Mouse (Mus musculus) urinary bladder, postnatal 0 days (tissue): ENCODE data around the gene Smarca5. TPM values are rescaled to one million over a fixed set of nuclear protein-coding genes. Genes with fewer than 3 reads are reported as not detected.

Experiments
- polyA plus RNA-seq: library from polyadenylated mRNA; unstranded; fragments of >200 nt; fragmentation: Nextera tagmentation; extraction: Ambion mirVana; gene quantifications from 2 replicates; pipeline ENCODE4 v1.2.1, GENCODE M21; 2015

Smarca5 gene
- polyA plus RNA-seq: 26.1 and 30.3 TPM in 2 replicates

DNA sequence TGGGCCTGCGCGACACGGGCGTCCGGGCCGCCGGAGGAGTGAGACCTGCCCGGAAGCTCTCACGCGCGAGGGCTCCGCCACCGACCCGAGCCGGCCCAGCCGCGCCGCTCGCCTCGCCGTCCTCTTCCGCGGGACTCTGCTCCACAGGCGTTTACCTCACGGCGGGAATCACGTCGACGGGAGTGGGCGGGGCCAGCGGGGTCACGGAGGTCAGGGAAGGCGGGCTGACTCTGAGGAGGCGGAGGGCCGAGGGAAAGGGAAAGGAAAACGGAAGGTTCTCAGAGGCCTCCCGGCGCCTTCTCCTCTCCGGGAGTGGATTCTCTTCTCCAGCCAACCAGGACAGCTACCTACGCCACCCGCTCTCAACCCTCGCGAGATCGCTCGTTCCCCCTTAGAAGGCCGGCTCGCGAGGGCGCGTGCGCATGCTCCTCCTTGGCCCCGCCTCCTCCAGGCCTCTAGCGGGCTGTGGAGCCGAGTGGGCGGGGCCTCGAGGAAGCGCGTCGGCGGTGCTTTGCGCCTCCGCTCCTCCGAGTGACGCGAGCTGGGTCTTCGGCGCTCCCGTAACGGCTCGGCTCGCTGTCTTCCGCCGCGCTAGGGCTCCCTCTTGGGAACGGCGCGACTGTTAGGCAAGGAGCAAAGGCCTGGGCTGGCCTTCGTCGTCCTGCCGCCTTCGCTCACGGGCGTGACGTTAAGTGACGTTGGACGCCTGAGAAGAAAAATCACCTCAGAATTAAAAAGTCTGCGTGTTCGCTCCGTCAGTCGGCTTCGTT lies at the start of gene Smarca5:
Smarca5 (minus strand) TSS at position 343 of the 770 bp plus-strand sequence.

Other genes with a start within 250 kb of the Smarca5 start
- 1.3 and 3.0 TPM in 2 replicates for gene Gypa, start 245.7 kb downstream of the Smarca5 start, polyA plus RNA-seq
- gene Frem3, start 128.4 kb downstream of the Smarca5 start, polyA plus RNA-seq: 0.05 and 0.10 TPM in 2 replicates
- 8.0 and 8.9 TPM in 2 replicates for gene Gab1, start 141.0 kb upstream of the Smarca5 start, polyA plus RNA-seq